23 mouse cellular contexts compared by ENCODE assay signal in genomic region chr14:27393806-27394205, GRCm38 (mm10). TPM values are rescaled to one million over a fixed set of nuclear protein-coding genes. Genes with fewer than 3 reads are reported as not detected.
A peak's percentile ranks its signal among the peaks of the same experiment; 100 is the strongest.
DNase-seq lines count a peak whose midpoint lies in the region; ATAC-seq lines count a peak whose summit lies in the region.
"Had no signal": no experiment of that assay in that cellular context is flagged by ENCODE, and none has a peak within 500 bp of the region (broad histone marks: within the 10 kb centered on the region; RNA-seq: fewer than 3 reads in every experiment).

No protein-coding gene starts in this region.

- H3K36me3 ChIP-seq in kidney, embryonic 14.5 days (ENCODE audit: control insufficient read depth, insufficient read depth, low read length) = no peaks in the 10 kb centered on the region; the same call in 1 of the 2 replicates
- peaks cover 51% of the 10 kb centered on the region for H3K36me3 ChIP-seq in limb, embryonic 12.5 days
- H3K36me3 ChIP-seq: forebrain, embryonic 10.5 days; hindbrain, embryonic 12.5 days; hindbrain, embryonic 15.5 days had no signal

- peaks cover 7% of the 10 kb centered on the region; the same call in 1 of the 2 replicates for H3K4me1 ChIP-seq in kidney, embryonic 14.5 days (ENCODE audit: control insufficient read depth, insufficient read depth, low read length)
- H3K4me1 ChIP-seq in limb, embryonic 12.5 days (replicated peaks) = peaks cover 5% of the 10 kb centered on the region; the same call in 1 of the 2 replicates
- H3K4me1 ChIP-seq: forebrain, embryonic 13.5 days; heart, embryonic 13.5 days; hindbrain, embryonic 12.5 days; hindbrain, embryonic 15.5 days had no signal

- WGBS in kidney, embryonic 14.5 days = 10% methylated on average over 10 of the region's 10 CpGs
- WGBS in limb, embryonic 12.5 days = 52% methylated on average over 10 of the region's 10 CpGs

- H3K27ac ChIP-seq in kidney, embryonic 14.5 days (ENCODE audit: low read depth, low read length) = 0 out of 2 replicates have a peak overlapping the region, but pooled peaks have one; percentile 1
- peak overlapping the region; percentile 14; the same call in 1 of the 2 replicates for H3K27ac ChIP-seq in limb, embryonic 12.5 days
- H3K27ac ChIP-seq: forebrain, embryonic 10.5 days; forebrain, embryonic 13.5 days; heart, embryonic 13.5 days; hindbrain, embryonic 12.5 days; hindbrain, embryonic 15.5 days had no signal

- H3K9me3 ChIP-seq in kidney, embryonic 14.5 days (ENCODE audit: control insufficient read depth, low read length) = no peaks in the 10 kb centered on the region; the same call in 1 of the 2 replicates
- H3K9me3 ChIP-seq in limb, embryonic 12.5 days = peaks cover 4% of the 10 kb centered on the region; the same call in 1 of the 2 replicates
- H3K9me3 ChIP-seq: forebrain, embryonic 10.5 days; forebrain, embryonic 13.5 days; heart, embryonic 13.5 days; hindbrain, embryonic 12.5 days; hindbrain, embryonic 15.5 days had no signal

- no peaks in the 10 kb centered on the region for H3K27me3 ChIP-seq in kidney, embryonic 14.5 days (ENCODE audit: control insufficient read depth, insufficient read depth, low read length)
- no peaks in the 10 kb centered on the region for H3K27me3 ChIP-seq in limb, embryonic 12.5 days
- H3K27me3 ChIP-seq: forebrain, embryonic 13.5 days; heart, embryonic 13.5 days; hindbrain, embryonic 12.5 days; hindbrain, embryonic 15.5 days had no signal

- no peak for DNase-seq in kidney, postnatal 36 days
- peak; percentile 62 for DNase-seq in kidney, postnatal 10 days
- DNase-seq in kidney, adult 9 months = no peak
- no peak for DNase-seq in embryo, embryonic 9.5 days (ENCODE audit: extremely low spot score)
- DNase-seq: adrenal gland, adult 2 months; adrenal gland, postnatal 14 days; cerebellum, adult 11-12 months; cerebellum, adult 8-10 months; cerebellum, postnatal 10 days; cerebellum, postnatal 36 days; embryo, embryonic 11 days; gastrocnemius, postnatal 10 days; gastrocnemius, postnatal 36 days; heart, postnatal 14 days had no signal

- H3K4me2 ChIP-seq in kidney, embryonic 14.5 days (replicated peaks; ENCODE audit: low read depth, low read length) = no peak overlapping the region
- H3K4me2 ChIP-seq in limb, embryonic 12.5 days = no peak overlapping the region
- H3K4me2 ChIP-seq: forebrain, embryonic 13.5 days; heart, embryonic 13.5 days; hindbrain, embryonic 12.5 days; hindbrain, embryonic 15.5 days had no signal

- peak; percentile 29 for ATAC-seq in kidney, embryonic 14.5 days (ENCODE audit: low FRiP score, low TSS enrichment)
- ATAC-seq in limb, embryonic 12.5 days (ENCODE audit: insufficient number of reproducible peaks, insufficient read depth, low FRiP score, low TSS enrichment, low read depth) = no peak
- ATAC-seq: CD4-positive, CD25-positive, alpha-beta regulatory T cell, adult 4 months; forebrain, embryonic 13.5 days; forebrain, embryonic 16.5 days had no signal

- H3K9ac ChIP-seq in kidney, embryonic 14.5 days (ENCODE audit: low read depth, low read length) = no peak overlapping the region
- H3K9ac ChIP-seq in limb, embryonic 12.5 days (replicated peaks) = no peak overlapping the region
- H3K9ac ChIP-seq: forebrain, embryonic 13.5 days; heart, embryonic 13.5 days; hindbrain, embryonic 12.5 days; hindbrain, embryonic 15.5 days had no signal

- no peak overlapping the region for H3K4me3 ChIP-seq in kidney, embryonic 14.5 days (ENCODE audit: low read length)
- H3K4me3 ChIP-seq in limb, embryonic 12.5 days (replicated peaks) = no peak overlapping the region
- H3K4me3 ChIP-seq: forebrain, embryonic 10.5 days; forebrain, embryonic 13.5 days; heart, embryonic 13.5 days; hindbrain, embryonic 12.5 days; hindbrain, embryonic 15.5 days had no signal

RNA-seq across cellular contexts. Expression of gene Fam208a, which starts 34.8 kb away (rescaled TPM):
- polyA plus RNA-seq in kidney, embryonic 14.5 days (2014; fragmentation: Nextera tagmentation; extraction: Ambion mirVana) = 12.8 and 18.6 TPM in 2 replicates
- 20.9 and 23.9 TPM in 2 replicates for polyA plus RNA-seq in limb, embryonic 12.5 days (2016; fragmentation: Nextera tagmentation; extraction: Ambion mirVana)
